Mouse (Mus musculus) liver, embryonic 12.5 days (tissue): ENCODE measurements at regions not wholly inside any gene's neighbourhood (a gene's known extent, or its start where the extent isn't known, plus 50 kb on each side); places are given as distances from the start of the nearest gene placed in this dataset.

Experiments used
- ATAC-seq: fragments of 200-750 bp; cut with Nextera tagmentation; 2 replicates; pipeline ENCODE4 v1.8.0; 2017; ENCODE audit warnings: moderate number of reproducible peaks, mild to moderate bottlenecking, moderate library complexity
- H3K27ac ChIP-seq: fragments of 300-500 bp; sonication (generic); 2 replicates; pipeline ENCODE4 v1.5.1; 2016; ENCODE audit warnings: mild to moderate bottlenecking
- H3K27me3 ChIP-seq: fragments of 300-500 bp; sonication (generic); replicated peaks from 2 replicates; pipeline ENCODE4 v1.6.1; 2016; ENCODE audit warnings: mild to moderate bottlenecking, moderate library complexity
- H3K36me3 ChIP-seq: fragments of 300-500 bp; sonication (generic); 2 replicates; pipeline ENCODE4 v1.6.1; 2016; ENCODE audit warnings: mild to moderate bottlenecking, moderate library complexity
- H3K4me1 ChIP-seq: fragments of 300-500 bp; sonication (generic); 2 replicates; pipeline ENCODE4 v1.6.1; 2016
- H3K4me2 ChIP-seq: fragments of 300-500 bp; sonication (generic); 2 replicates; pipeline ENCODE4 v1.6.1; 2016; ENCODE audit warnings: mild to moderate bottlenecking, moderate library complexity
- H3K4me3 ChIP-seq: fragments of 300-500 bp; sonication (generic); 2 replicates; pipeline ENCODE4 v1.5.1; 2016; ENCODE audit warnings: mild to moderate bottlenecking, moderate library complexity
- H3K9ac ChIP-seq: fragments of 300-500 bp; sonication (generic); 2 replicates; pipeline ENCODE4 v1.6.1; 2016; ENCODE audit warnings: mild to moderate bottlenecking, moderate library complexity
- H3K9me3 ChIP-seq: fragments of 300-500 bp; sonication (generic); replicated peaks from 2 replicates; pipeline ENCODE4 v1.6.1; 2016; ENCODE audit warnings: mild to moderate bottlenecking, moderate library complexity
- WGBS: fragments of 180-500 bp; shearing (Covaris S2); methylation state at CpG from one replicate; pipeline ENCODE4 v1.1.7; 2016; ENCODE audit not compliant: insufficient replicate concordance; 5-methylcytosine and 5-hydroxymethylcytosine counted together

DNA sequence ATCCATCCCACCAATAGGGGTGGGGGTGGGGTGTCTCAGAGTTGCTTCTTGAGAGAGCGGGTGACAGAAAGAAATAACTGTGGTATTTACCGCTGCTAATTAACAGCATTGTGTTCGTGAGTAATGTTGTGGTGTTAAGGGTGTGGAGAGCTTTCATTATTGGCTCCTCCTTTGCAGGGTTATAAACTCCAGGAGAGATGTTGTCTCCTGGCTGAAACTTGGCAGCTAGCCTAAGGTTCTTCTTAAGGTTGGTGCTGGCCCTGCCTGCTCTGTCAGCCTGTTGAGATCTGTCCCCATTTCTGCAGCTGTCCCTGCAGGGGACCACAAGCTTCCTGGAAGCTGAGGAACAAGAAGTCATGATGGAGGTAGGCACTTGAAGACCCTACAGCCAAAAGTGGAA is 120.6 kb downstream of the Sox9 start:
- Histone ChIP-seq H3K27ac (no peak overlapping the region), H3K27me3 (no peaks in the 10 kb centered on the region), H3K9me3 (0 out of 2 replicates have a peak, but pooled peaks cover 4% of the 10 kb centered on the region), H3K9ac (no peak overlapping the region), H3K4me1 (no peaks in the 10 kb centered on the region), H3K4me3 (no peak overlapping the region), H3K4me2 (no peak overlapping the region), H3K36me3 (no peaks in the 10 kb centered on the region)
- WGBS: 72% methylated on average over 3 of the region's 3 CpGs
- ATAC-seq: no peak

DNA sequence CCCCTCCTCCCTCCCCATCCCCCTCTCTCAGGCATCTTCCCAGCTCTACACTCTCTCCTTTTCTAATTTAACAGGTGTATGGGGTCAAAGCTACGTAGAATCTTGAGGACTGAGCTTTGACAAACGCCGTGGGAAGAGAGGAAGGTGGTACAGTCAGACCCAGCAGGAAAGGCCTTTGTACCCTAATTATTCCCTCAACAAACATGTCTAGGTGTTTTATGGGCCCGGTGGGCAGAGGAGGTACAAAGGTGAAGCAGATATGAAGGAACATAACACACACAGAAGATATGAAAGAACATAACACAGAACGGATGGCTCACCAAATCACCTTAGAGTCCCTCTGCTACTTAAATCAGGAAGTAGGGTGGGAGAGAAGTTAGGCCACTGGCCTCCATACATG is 128.3 kb downstream of the Sox9 start:
- no peaks in the 10 kb centered on the region for H3K4me1 ChIP-seq
- H3K9ac ChIP-seq: no peak overlapping the region
- 54% methylated on average over 5 of the region's 5 CpGs for WGBS
- ATAC-seq: no peak
- H3K9me3 ChIP-seq: no peaks in the 10 kb centered on the region
- H3K4me3 ChIP-seq: no peak overlapping the region
- H3K4me2 ChIP-seq: no peak overlapping the region
- H3K27me3 ChIP-seq: no peaks in the 10 kb centered on the region
- H3K27ac ChIP-seq: no peak overlapping the region
- H3K36me3 ChIP-seq: no peaks in the 10 kb centered on the region

DNA sequence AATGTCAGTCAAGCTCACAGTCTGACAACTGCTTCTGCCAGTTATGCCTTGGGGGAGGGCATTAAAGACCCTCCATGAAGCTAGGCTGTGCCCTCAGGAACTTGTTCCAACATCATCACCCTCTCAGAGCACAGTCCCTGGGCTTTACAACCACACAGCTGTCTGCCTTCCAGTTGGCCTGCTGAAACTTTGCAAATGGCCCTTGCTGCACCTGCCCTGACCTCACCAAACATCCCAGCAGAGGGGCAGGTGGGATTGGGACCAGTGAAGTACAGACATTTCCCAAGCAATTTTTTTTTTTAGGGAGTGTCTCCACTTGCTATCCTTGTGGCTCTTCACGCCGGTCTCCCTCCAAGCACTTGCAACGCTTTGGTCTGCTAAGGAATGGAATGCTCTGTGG is 130.9 kb downstream of the Sox9 start:
- ATAC-seq: no peak
- H3K27ac ChIP-seq: no peak overlapping the region
- H3K27me3 ChIP-seq: no peaks in the 10 kb centered on the region
- no peaks in the 10 kb centered on the region for H3K36me3 ChIP-seq
- no peak overlapping the region for H3K4me2 ChIP-seq
- no peaks in the 10 kb centered on the region for H3K9me3 ChIP-seq
- no peaks in the 10 kb centered on the region for H3K4me1 ChIP-seq
- H3K9ac ChIP-seq: no peak overlapping the region
- 50% methylated on average over 3 of the region's 3 CpGs for WGBS
- H3K4me3 ChIP-seq: no peak overlapping the region

DNA sequence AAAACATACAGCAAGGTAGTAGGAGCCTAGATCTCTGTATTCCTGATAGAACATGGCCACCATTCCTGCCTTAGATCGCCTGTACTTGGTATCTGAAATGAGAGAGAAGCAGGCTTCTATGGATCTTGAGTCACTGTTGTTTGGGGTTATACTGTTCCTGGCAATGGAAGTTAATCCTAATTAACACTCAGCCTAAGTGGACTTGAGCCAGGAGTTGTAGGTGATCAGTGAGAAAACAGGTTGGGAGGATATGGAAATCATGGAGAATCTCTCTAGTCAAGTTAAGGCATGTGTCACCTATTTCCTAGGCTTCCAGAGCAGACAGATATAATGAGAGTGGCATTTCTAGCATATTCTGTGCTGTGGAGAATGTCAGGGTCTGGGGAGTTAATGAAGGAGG is 134.9 kb downstream of the Sox9 start:
- H3K36me3 ChIP-seq: no peaks in the 10 kb centered on the region
- WGBS: 59% methylated on average over 1 of the region's 1 CpGs
- H3K27ac ChIP-seq: no peak overlapping the region
- no peak overlapping the region for H3K9ac ChIP-seq
- H3K4me3 ChIP-seq: no peak overlapping the region
- H3K27me3 ChIP-seq: no peaks in the 10 kb centered on the region
- H3K4me2 ChIP-seq: no peak overlapping the region
- no peaks in the 10 kb centered on the region for H3K4me1 ChIP-seq
- no peaks in the 10 kb centered on the region for H3K9me3 ChIP-seq
- no peak for ATAC-seq

DNA sequence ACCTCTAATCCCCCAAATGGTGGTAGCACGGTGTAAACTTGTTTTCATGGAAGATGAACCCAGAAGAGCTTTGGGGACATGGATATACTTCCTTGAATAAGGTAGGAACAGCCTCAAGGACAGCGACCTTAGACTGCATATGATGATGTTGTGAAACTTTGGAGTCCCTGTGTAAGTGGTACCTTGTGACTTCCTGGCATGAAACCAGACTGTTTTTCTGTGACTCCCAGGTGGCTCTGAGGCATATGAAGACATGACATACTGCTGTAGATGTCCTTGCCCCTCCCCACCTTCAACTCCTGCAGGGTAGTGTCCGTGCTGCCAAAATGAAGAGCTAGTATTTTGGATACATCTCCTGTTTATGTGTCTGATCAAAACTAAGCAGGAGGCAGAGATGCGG is 138.1 kb downstream of the Sox9 start:
- no peaks in the 10 kb centered on the region for H3K9me3 ChIP-seq
- no peaks in the 10 kb centered on the region for H3K4me1 ChIP-seq
- ATAC-seq: no peak
- no peaks in the 10 kb centered on the region for H3K36me3 ChIP-seq
- no peak overlapping the region for H3K9ac ChIP-seq
- no peaks in the 10 kb centered on the region for H3K27me3 ChIP-seq
- WGBS: 63% methylated on average over 4 of the region's 4 CpGs
- no peak overlapping the region for H3K27ac ChIP-seq
- H3K4me3 ChIP-seq: no peak overlapping the region
- no peak overlapping the region for H3K4me2 ChIP-seq

DNA sequence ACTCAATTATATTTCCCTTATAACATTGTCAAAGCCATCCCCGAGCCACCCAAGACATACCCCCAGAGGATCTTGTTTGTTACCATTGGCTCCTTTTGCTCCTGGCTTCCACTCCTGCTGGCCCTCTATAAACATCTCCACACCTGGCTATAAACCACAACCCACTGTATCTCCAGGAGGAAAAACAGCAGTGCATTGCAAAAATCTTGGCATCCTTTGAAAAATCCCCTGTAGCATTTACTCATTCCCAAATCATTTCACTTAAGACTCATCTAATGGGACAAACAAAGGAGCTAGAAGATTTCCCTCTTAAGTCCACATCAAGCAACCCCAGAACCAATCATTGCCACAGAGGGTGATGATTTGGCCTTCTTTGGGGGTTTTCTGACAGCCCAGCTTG is 142.6 kb downstream of the Sox9 start:
- H3K36me3 ChIP-seq: no peaks in the 10 kb centered on the region
- ATAC-seq: no peak
- no peaks in the 10 kb centered on the region for H3K9me3 ChIP-seq
- H3K27ac ChIP-seq: no peak overlapping the region
- H3K27me3 ChIP-seq: no peaks in the 10 kb centered on the region
- H3K4me3 ChIP-seq: no peak overlapping the region
- H3K9ac ChIP-seq: no peak overlapping the region
- no peak overlapping the region for H3K4me2 ChIP-seq
- 70% methylated on average over 1 of the region's 1 CpGs for WGBS
- H3K4me1 ChIP-seq: no peaks in the 10 kb centered on the region

DNA sequence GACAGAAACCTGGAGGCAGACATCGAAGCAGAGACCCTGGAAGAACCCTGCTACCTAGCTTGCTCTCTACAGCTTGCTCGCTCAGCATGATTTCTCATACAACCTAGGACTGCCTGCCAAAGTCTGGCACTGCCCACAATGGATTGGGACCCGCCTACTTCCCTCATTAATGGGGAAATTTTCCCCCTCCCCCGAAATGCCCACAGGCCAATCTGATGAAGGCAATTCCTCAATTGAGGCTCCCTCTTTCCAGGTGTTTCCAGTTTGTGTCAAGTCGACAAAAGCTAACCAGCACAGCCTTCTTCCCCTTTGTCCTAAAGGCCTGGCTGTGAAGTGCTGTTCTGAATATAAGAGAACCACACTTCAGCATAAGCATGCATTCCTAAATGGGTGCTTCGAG is 143.1 kb downstream of the Sox9 start:
- Histone ChIP-seq H3K4me2 (no peak overlapping the region), H3K27me3 (no peaks in the 10 kb centered on the region)
- ATAC-seq: no peak

DNA sequence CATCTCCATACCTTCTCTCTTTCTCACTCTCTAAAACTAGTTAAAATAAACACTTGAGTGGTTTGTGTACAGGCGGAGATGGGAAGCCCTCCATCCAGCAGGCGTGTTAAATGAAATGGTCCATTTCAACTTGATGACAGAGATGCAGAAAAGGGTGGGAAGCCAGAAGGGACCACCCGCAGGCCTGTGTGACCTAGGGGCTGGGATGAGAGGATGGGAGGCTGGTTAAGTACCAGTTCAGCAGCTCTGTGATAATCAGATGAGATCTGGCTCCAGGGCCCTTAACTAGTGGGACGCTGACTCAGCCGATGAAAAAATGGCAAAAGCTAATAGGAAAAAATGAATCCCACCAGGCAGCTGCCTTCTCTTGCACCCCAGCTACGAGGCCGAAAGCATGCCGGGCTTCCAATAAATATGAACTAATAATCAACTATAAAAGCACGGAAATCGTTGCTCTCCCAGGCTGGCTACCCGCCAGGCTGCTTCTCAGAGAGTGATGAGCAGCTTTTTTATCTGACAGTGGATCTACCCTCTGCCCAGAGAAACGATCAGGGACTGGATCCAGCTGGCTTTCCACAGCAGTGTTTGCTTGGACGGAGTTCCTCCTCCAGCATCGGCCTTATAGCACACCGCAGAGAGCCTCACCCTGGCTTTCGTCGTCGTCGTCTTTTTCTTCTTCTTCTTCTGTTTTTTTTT is 144.5 kb downstream of the Sox9 start:
- 73% methylated on average over 19 of the region's 19 CpGs for WGBS

More for the DNA sequence above, 143.1 kb downstream of the Sox9 start:
- no peak overlapping the region for H3K4me3 ChIP-seq
- no peaks in the 10 kb centered on the region for H3K9me3 ChIP-seq
- H3K36me3 ChIP-seq: no peaks in the 10 kb centered on the region
- no peaks in the 10 kb centered on the region for H3K4me1 ChIP-seq
- WGBS: 52% methylated on average over 6 of the region's 6 CpGs
- no peak overlapping the region for H3K9ac ChIP-seq
- no peak overlapping the region for H3K27ac ChIP-seq

DNA sequence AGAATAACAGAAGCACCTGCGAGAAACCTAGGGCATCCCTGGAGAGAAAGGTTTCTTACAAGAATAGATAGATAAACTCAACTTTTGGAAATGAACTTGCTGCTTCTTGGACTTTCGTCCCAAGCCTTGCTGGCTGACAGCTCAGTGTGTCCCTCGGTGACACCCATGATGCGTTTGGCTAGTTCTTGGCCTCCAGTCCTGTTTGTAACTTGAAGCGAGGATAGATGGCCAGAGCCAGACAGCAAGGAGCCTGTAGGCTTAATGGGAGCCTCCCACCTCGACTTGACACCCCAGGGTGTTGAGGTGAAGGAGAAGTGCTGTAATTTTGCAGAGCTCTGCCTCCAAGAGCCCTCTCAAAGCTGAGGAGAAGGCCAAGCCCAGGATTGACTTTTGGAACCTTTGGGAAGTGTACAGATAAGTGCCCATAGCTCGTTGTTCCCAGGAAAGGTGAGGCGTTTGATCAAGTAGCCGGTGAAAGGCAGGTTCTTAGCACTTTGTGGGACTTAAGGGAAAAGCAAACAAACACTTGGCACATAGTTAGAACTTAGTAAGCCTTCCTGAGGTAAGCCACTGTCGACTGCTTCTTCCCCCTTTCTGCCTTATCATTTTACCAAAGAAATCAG is 148.3 kb downstream of the Sox9 start:
- H3K36me3 ChIP-seq: no peaks in the 10 kb centered on the region
- H3K27me3 ChIP-seq: no peaks in the 10 kb centered on the region
- H3K4me1 ChIP-seq: no peaks in the 10 kb centered on the region
- no peak overlapping the region for H3K27ac ChIP-seq
- H3K4me2 ChIP-seq: no peak overlapping the region
- 33% methylated on average over 10 of the region's 10 CpGs for WGBS
- no peak overlapping the region for H3K9ac ChIP-seq
- no peak for ATAC-seq
- H3K9me3 ChIP-seq: no peaks in the 10 kb centered on the region
- H3K4me3 ChIP-seq: no peak overlapping the region

More for the DNA sequence above, 144.5 kb downstream of the Sox9 start:
- Histone ChIP-seq H3K36me3 (no peaks in the 10 kb centered on the region), H3K27ac (no peak overlapping the region), H3K4me2 (no peak overlapping the region), H3K9ac (no peak overlapping the region), H3K27me3 (no peaks in the 10 kb centered on the region), H3K4me3 (no peak overlapping the region), H3K4me1 (no peaks in the 10 kb centered on the region), H3K9me3 (no peaks in the 10 kb centered on the region)
- ATAC-seq: no peak

DNA sequence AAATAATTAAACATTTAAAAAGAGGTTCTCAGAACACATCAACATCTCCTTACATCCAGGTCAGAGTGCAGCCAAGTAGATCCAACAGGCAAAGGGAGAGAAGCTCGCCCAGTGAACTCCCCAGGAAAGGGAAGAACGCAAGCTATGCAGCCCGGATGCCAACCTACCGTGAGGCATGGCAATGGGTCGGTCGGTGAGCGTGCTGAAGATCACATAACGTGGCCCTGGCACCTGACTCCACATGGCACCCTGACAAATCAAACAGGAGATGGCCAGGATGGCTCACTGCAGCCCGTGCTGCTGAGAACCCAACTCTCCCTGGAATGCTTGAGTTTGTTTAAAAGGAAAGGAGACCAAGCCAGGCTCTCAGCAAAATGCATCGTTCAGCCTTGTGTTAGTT is 156.0 kb downstream of the Sox9 start:
- Histone ChIP-seq H3K4me2 (no peak overlapping the region), H3K9me3 (no peaks in the 10 kb centered on the region), H3K27ac (no peak overlapping the region), H3K4me1 (no peaks in the 10 kb centered on the region), H3K9ac (no peak overlapping the region), H3K4me3 (no peak overlapping the region), H3K36me3 (no peaks in the 10 kb centered on the region), H3K27me3 (no peaks in the 10 kb centered on the region)
- ATAC-seq: no peak
- WGBS: 77% methylated on average over 10 of the region's 10 CpGs

DNA sequence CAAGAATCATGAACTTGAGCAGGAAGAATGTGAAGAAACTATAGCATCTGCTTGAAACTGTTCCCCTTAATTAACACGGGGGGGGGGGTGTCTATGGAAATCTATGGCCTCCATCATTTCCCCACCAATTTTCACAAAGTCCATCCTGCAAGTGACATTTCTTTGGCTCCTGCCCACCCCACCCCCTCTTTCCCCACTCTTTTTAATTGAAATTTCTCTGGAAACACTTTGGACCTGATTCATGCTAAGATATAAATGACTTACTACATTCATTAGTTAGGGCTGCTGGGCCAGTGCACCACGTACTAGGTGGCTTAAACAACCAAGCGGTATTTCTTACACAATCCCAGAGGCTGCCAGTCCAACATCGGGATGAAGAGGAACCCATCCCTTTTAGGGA is 169.4 kb downstream of the Sox9 start:
- no peaks in the 10 kb centered on the region for H3K9me3 ChIP-seq
- no peak for ATAC-seq
- H3K4me3 ChIP-seq: no peak overlapping the region
- H3K9ac ChIP-seq: no peak overlapping the region
- WGBS: 57% methylated on average over 4 of the region's 4 CpGs
- 0 out of 2 replicates have a peak, but pooled peaks cover 4% of the 10 kb centered on the region for H3K27me3 ChIP-seq
- no peaks in the 10 kb centered on the region for H3K36me3 ChIP-seq
- no peaks in the 10 kb centered on the region for H3K4me1 ChIP-seq
- H3K27ac ChIP-seq: no peak overlapping the region
- no peak overlapping the region for H3K4me2 ChIP-seq

DNA sequence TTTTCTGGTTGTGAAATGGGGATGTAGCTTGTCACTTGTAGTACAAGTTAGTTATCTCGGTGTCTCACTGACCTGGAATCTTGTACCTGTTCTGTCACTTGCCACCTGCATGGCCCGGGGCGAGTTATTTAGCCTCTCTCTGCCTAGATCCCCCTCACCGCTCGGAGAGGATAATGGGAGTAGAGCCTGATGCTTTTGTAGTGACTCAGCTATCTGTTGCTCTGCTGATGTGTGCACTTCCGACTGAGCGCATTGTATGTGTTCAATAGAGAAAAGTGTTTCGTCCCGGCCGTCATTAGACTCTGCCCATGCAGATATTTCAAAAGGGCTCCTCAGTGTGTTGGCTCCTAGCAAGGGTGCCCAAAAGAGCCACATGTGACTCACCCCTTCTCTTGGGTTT is 170.3 kb downstream of the Sox9 start:
- Histone ChIP-seq H3K4me2 (no peak overlapping the region), H3K27ac (no peak overlapping the region), H3K4me1 (no peaks in the 10 kb centered on the region), H3K27me3 (0 out of 2 replicates have a peak, but pooled peaks cover 4% of the 10 kb centered on the region), H3K36me3 (no peaks in the 10 kb centered on the region), H3K4me3 (no peak overlapping the region), H3K9me3 (no peaks in the 10 kb centered on the region), H3K9ac (no peak overlapping the region)
- 66% methylated on average over 10 of the region's 10 CpGs for WGBS
- no peak for ATAC-seq

DNA sequence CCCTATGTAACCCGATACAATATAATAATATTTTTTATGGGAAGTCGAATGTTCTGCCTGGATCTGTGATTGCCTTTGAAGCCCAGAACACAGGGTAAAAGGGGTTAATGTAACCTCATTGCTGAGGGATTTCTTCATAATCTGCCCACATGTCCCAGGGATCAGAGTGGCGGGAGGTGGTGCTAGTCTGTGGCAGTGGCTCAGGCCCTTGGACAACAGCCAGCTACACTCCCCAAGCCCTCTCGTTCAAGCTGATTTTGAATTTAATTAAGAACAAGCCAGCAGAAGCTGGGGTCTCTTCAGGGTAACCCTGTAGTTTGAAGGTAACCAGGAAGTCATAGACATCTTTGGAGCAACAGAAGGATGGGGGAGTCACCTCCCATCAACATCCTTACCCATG is 171.5 kb downstream of the Sox9 start:
- H3K27ac ChIP-seq: no peak overlapping the region
- WGBS: 59% methylated on average over 4 of the region's 4 CpGs
- H3K27me3 ChIP-seq: peaks cover 10% of the 10 kb centered on the region; the same call in 1 of the 2 replicates
- H3K4me1 ChIP-seq: no peaks in the 10 kb centered on the region
- H3K9me3 ChIP-seq: no peaks in the 10 kb centered on the region
- H3K4me3 ChIP-seq: no peak overlapping the region
- no peak for ATAC-seq
- H3K4me2 ChIP-seq: no peak overlapping the region
- no peaks in the 10 kb centered on the region for H3K36me3 ChIP-seq
- no peak overlapping the region for H3K9ac ChIP-seq
